Mouse (Mus musculus) liver, postnatal 0 days (tissue): ENCODE data around the gene Iba57.

Experiments used
- CTCF ChIP-seq: sonication (generic); IDR thresholded peaks from 2 replicates; pipeline ENCODE4 v1.5.1; 2016; ENCODE audit warnings: antibody characterized with exemption, low read depth
- EP300 ChIP-seq: IDR thresholded peaks from 2 replicates; pipeline ENCODE4 v1.6.1; 2016; ENCODE audit warnings: antibody characterized with exemption, low read depth, mild to moderate bottlenecking

DNA sequence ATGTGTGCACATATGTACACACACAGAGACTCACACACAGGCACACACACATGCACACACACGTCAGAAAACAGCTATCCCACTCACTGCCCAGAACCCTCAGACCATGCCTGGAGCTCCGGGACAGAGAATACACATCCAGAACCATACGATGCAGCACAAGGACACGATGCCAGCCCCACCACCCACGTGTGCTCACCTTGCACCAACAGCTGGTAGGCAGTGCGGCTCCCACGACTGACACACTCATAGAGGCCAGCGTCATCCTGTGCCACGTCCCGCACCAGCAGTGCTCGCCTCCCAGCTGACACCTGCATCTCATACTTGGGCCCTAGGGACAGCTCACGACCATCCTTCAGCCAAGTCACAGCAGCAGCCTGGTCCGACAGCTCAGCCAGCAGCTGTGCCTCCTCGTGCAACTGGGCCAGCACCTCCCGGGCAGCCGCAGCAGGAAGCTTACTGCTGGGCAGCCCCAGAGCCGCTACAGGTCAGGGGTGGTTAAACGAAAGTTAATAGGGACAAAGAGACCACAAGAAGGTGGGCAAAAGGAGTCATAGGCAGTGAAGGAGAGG lies 32.1 kb downstream of the Iba57 start:
- TF ChIP-seq CTCF (no peak), EP300 (no peak)
